Mouse (Mus musculus): ENCODE data around the gene Zdhhc19. TPM values are rescaled to one million over a fixed set of nuclear protein-coding genes. Genes with fewer than 3 reads are reported as not detected.

Zdhhc19 gene
- polyA plus RNA-seq, 1 experiment from 2014 or later = not detected

GRCm38 (mm10) chr16:32538761-32539255 lies 42.7 kb downstream of the Zdhhc19 start:
- H3K27me3 ChIP-seq (replicated peaks) = no peaks in the 10 kb centered on the region
- peaks cover 45% of the 10 kb centered on the region for H3K4me1 ChIP-seq
- 34% methylated on average over 3 of the region's 3 CpGs for WGBS
- no peak overlapping the region for H3K27ac ChIP-seq (replicated peaks)
- no peak overlapping the region for H3K4me2 ChIP-seq
- no peaks in the 10 kb centered on the region for H3K9me3 ChIP-seq
- no peak overlapping the region for H3K4me3 ChIP-seq
- no peak overlapping the region for H3K9ac ChIP-seq
- H3K36me3 ChIP-seq = no peaks in the 10 kb centered on the region
- no peak for ATAC-seq (ENCODE audit: extremely low read depth, insufficient number of reproducible peaks, low FRiP score, low TSS enrichment)

- H3K9me3 ChIP-seq = no peaks in the 10 kb centered on the region
- H3K27ac ChIP-seq (replicated peaks) = no peak overlapping the region
- no peak overlapping the region for H3K4me2 ChIP-seq
- peaks cover 22% of the 10 kb centered on the region for H3K4me1 ChIP-seq
- WGBS = 65% methylated on average over 6 of the region's 6 CpGs
- no peaks in the 10 kb centered on the region for H3K36me3 ChIP-seq
- H3K27me3 ChIP-seq (replicated peaks) = no peaks in the 10 kb centered on the region
- ATAC-seq (ENCODE audit: extremely low read depth, insufficient number of reproducible peaks, low FRiP score, low TSS enrichment) = no peak
- no peak overlapping the region for H3K9ac ChIP-seq
- no peak overlapping the region for H3K4me3 ChIP-seq
These were observed 45.5 kb downstream of the Zdhhc19 start for GRCm38 (mm10) chr16:32541338-32542179.

GRCm38 (mm10) chr16:32543422-32543821 lies 47.4 kb downstream of the Zdhhc19 start:
- no peak for ATAC-seq (ENCODE audit: extremely low read depth, insufficient number of reproducible peaks, low FRiP score, low TSS enrichment)
- Histone ChIP-seq H3K36me3 (no peaks in the 10 kb centered on the region), H3K27me3 (replicated peaks) (no peaks in the 10 kb centered on the region), H3K4me2 (no peak overlapping the region), H3K9me3 (no peaks in the 10 kb centered on the region), H3K4me3 (no peak overlapping the region), H3K4me1 (peaks cover 14% of the 10 kb centered on the region), H3K9ac (no peak overlapping the region), H3K27ac (replicated peaks) (no peak overlapping the region)
- WGBS = 71% methylated on average over 3 of the region's 3 CpGs

GRCm38 (mm10) chr16:32547156-32548068 lies 51.3 kb downstream of the Zdhhc19 start:
- no peaks in the 10 kb centered on the region for H3K36me3 ChIP-seq
- no peaks in the 10 kb centered on the region for H3K27me3 ChIP-seq (replicated peaks)
- H3K4me3 ChIP-seq = no peak overlapping the region
- no peak overlapping the region for H3K9ac ChIP-seq
- ATAC-seq (ENCODE audit: extremely low read depth, insufficient number of reproducible peaks, low FRiP score, low TSS enrichment) = no peak
- peaks cover 3% of the 10 kb centered on the region; the same call in 1 of the 2 replicates for H3K9me3 ChIP-seq
- WGBS = 48% methylated on average over 10 of the region's 10 CpGs
- H3K4me1 ChIP-seq = peaks cover 6% of the 10 kb centered on the region
- no peak overlapping the region for H3K27ac ChIP-seq (replicated peaks)
- H3K4me2 ChIP-seq = no peak overlapping the region

GRCm38 (mm10) chr16:32550084-32550483 lies 54.0 kb downstream of the Zdhhc19 start:
- Histone ChIP-seq H3K9me3 (peaks cover 3% of the 10 kb centered on the region; the same call in 1 of the 2 replicates), H3K36me3 (no peaks in the 10 kb centered on the region), H3K27ac (replicated peaks) (no peak overlapping the region), H3K27me3 (replicated peaks) (no peaks in the 10 kb centered on the region), H3K4me1 (peaks cover 6% of the 10 kb centered on the region), H3K4me2 (no peak overlapping the region), H3K9ac (no peak overlapping the region), H3K4me3 (no peak overlapping the region)
- WGBS = 75% methylated on average over 4 of the region's 4 CpGs
- ATAC-seq (ENCODE audit: extremely low read depth, insufficient number of reproducible peaks, low FRiP score, low TSS enrichment) = no peak

GRCm38 (mm10) chr16:32550487-32550886 lies 54.4 kb downstream of the Zdhhc19 start:
- no peak for ATAC-seq (ENCODE audit: extremely low read depth, insufficient number of reproducible peaks, low FRiP score, low TSS enrichment)
- H3K4me2 ChIP-seq = no peak overlapping the region
- no peaks in the 10 kb centered on the region for H3K27me3 ChIP-seq (replicated peaks)
- peaks cover 3% of the 10 kb centered on the region; the same call in 1 of the 2 replicates for H3K9me3 ChIP-seq
- no peaks in the 10 kb centered on the region for H3K36me3 ChIP-seq
- H3K4me3 ChIP-seq = no peak overlapping the region
- H3K9ac ChIP-seq = no peak overlapping the region
- WGBS = 84% methylated on average over 5 of the region's 5 CpGs
- H3K4me1 ChIP-seq = peaks cover 6% of the 10 kb centered on the region
- no peak overlapping the region for H3K27ac ChIP-seq (replicated peaks)

- no peaks in the 10 kb centered on the region for H3K36me3 ChIP-seq
- peaks cover 6% of the 10 kb centered on the region for H3K4me1 ChIP-seq
- no peak overlapping the region for H3K4me2 ChIP-seq
- H3K9ac ChIP-seq = no peak overlapping the region
- no peak overlapping the region for H3K27ac ChIP-seq (replicated peaks)
- H3K4me3 ChIP-seq = no peak overlapping the region
- 37% methylated on average over 2 of the region's 2 CpGs for WGBS
- peaks cover 3% of the 10 kb centered on the region; the same call in 1 of the 2 replicates for H3K9me3 ChIP-seq
- no peaks in the 10 kb centered on the region for H3K27me3 ChIP-seq (replicated peaks)
- ATAC-seq (ENCODE audit: extremely low read depth, insufficient number of reproducible peaks, low FRiP score, low TSS enrichment) = no peak
These were observed 55.3 kb downstream of the Zdhhc19 start for GRCm38 (mm10) chr16:32551346-32551747.

GRCm38 (mm10) chr16:32555588-32555987 lies 59.5 kb downstream of the Zdhhc19 start:
- H3K27ac ChIP-seq (replicated peaks) = no peak overlapping the region
- ATAC-seq (ENCODE audit: extremely low read depth, insufficient number of reproducible peaks, low FRiP score, low TSS enrichment) = no peak
- no peak overlapping the region for H3K4me3 ChIP-seq
- H3K27me3 ChIP-seq (replicated peaks) = no peaks in the 10 kb centered on the region
- 72% methylated on average over 3 of the region's 3 CpGs for WGBS
- H3K4me2 ChIP-seq = no peak overlapping the region
- H3K36me3 ChIP-seq = no peaks in the 10 kb centered on the region
- peaks cover 6% of the 10 kb centered on the region for H3K4me1 ChIP-seq
- no peak overlapping the region for H3K9ac ChIP-seq
- peaks cover 3% of the 10 kb centered on the region; the same call in 1 of the 2 replicates for H3K9me3 ChIP-seq

GRCm38 (mm10) chr16:32559493-32559892 lies 63.4 kb downstream of the Zdhhc19 start:
- no peak for ATAC-seq (ENCODE audit: extremely low read depth, insufficient number of reproducible peaks, low FRiP score, low TSS enrichment)
- no peak overlapping the region for H3K4me2 ChIP-seq
- H3K27ac ChIP-seq (replicated peaks) = no peak overlapping the region
- H3K4me3 ChIP-seq = no peak overlapping the region
- no peaks in the 10 kb centered on the region for H3K27me3 ChIP-seq (replicated peaks)
- 71% methylated on average over 4 of the region's 4 CpGs for WGBS
- no peaks in the 10 kb centered on the region for H3K36me3 ChIP-seq
- H3K4me1 ChIP-seq = no peaks in the 10 kb centered on the region
- H3K9ac ChIP-seq = no peak overlapping the region
- no peaks in the 10 kb centered on the region for H3K9me3 ChIP-seq

GRCm38 (mm10) chr16:32563056-32563793 lies 67.2 kb downstream of the Zdhhc19 start:
- Histone ChIP-seq H3K9me3 (no peaks in the 10 kb centered on the region), H3K36me3 (no peaks in the 10 kb centered on the region), H3K9ac (no peak overlapping the region), H3K4me1 (peaks cover 11% of the 10 kb centered on the region), H3K27ac (replicated peaks) (no peak overlapping the region), H3K4me3 (no peak overlapping the region), H3K4me2 (no peak overlapping the region), H3K27me3 (replicated peaks) (no peaks in the 10 kb centered on the region)
- WGBS = 66% methylated on average over 5 of the region's 5 CpGs
- ATAC-seq (ENCODE audit: extremely low read depth, insufficient number of reproducible peaks, low FRiP score, low TSS enrichment) = no peak

GRCm38 (mm10) chr16:32567282-32567681 lies 71.2 kb downstream of the Zdhhc19 start:
- no peak overlapping the region for H3K4me2 ChIP-seq
- no peak for ATAC-seq (ENCODE audit: extremely low read depth, insufficient number of reproducible peaks, low FRiP score, low TSS enrichment)
- no peaks in the 10 kb centered on the region for H3K9me3 ChIP-seq
- no peak overlapping the region for H3K9ac ChIP-seq
- WGBS = 45% methylated on average over 4 of the region's 4 CpGs
- H3K36me3 ChIP-seq = no peaks in the 10 kb centered on the region
- H3K4me1 ChIP-seq = peaks cover 35% of the 10 kb centered on the region
- no peak overlapping the region for H3K27ac ChIP-seq (replicated peaks)
- H3K27me3 ChIP-seq (replicated peaks) = no peaks in the 10 kb centered on the region
- no peak overlapping the region for H3K4me3 ChIP-seq

Measured in heart, embryonic 13.5 days (tissue).